Mouse (Mus musculus): ENCODE results near the gene Thap8.
"Not testable (repeated sequence)": the region's sequence is repeated elsewhere in the genome, so short reads cannot be mapped to it uniquely, and the experiment has no call there.

The Thap8 gene

GRCm38 (mm10) chr7:30279951-30280669, at the start of gene Thap8, which contains the start of gene Wdr62:
Thap8 (plus strand) TSS chr7:30280094.
Wdr62 (minus strand) TSS chr7:30280419.
- peak; percentile 79 to 93 for DNase-seq (ENCODE audit: low spot score in 2 of 2)

GRCm38 (mm10) chr7:30231328-30231668, 48.6 kb upstream of the Thap8 start:
- no peak for DNase-seq (ENCODE audit: low spot score in 2 of 2)

GRCm38 (mm10) chr7:30231669-30232454, 48.0 kb upstream of the Thap8 start, which contains the start of the genes Polr2i and Tbcb:
Polr2i (plus strand) TSS chr7:30231948.
Tbcb (minus strand) TSS chr7:30232272.
- DNase-seq (ENCODE audit: low spot score in 2 of 2) = peak; percentile 97 to 98

- DNase-seq (ENCODE audit: low spot score in 2 of 2) = peak; percentile 23 to 65
These were observed 47.2 kb upstream of the Thap8 start for GRCm38 (mm10) chr7:30232631-30233148.

GRCm38 (mm10) chr7:30233387-30233786, 46.5 kb upstream of the Thap8 start:
- DNase-seq (ENCODE audit: low spot score in 2 of 2) = peak; percentile 19 to 23

- DNase-seq (ENCODE audit: low spot score in 2 of 2) = no peak
These were observed 45.5 kb upstream of the Thap8 start for GRCm38 (mm10) chr7:30234276-30234858.

- DNase-seq (ENCODE audit: low spot score in 2 of 2) = no peak
These were observed 44.8 kb upstream of the Thap8 start for GRCm38 (mm10) chr7:30235091-30235490.

GRCm38 (mm10) chr7:30235625-30236024, 44.3 kb upstream of the Thap8 start, which contains the start of gene Ovol3:
Ovol3 (minus strand) TSS chr7:30235725.
- DNase-seq (ENCODE audit: low spot score in 2 of 2) = no peak

- not testable (repeated sequence) for DNase-seq (ENCODE audit: low spot score in 2 of 2)
These were observed 42.5 kb upstream of the Thap8 start for GRCm38 (mm10) chr7:30237374-30237773.

- no peak for DNase-seq (ENCODE audit: low spot score in 2 of 2)
These were observed 27.6 kb upstream of the Thap8 start for GRCm38 (mm10) chr7:30251956-30252954.

- DNase-seq (ENCODE audit: low spot score in 2 of 2) = no peak
These were observed 14.9 kb upstream of the Thap8 start for GRCm38 (mm10) chr7:30265041-30265440.

- no peak for DNase-seq (ENCODE audit: low spot score in 2 of 2)
These were observed 14.4 kb upstream of the Thap8 start for GRCm38 (mm10) chr7:30265531-30265930.

GRCm38 (mm10) chr7:30265935-30266334, 14.0 kb upstream of the Thap8 start:
- DNase-seq (ENCODE audit: low spot score in 2 of 2) = no peak

GRCm38 (mm10) chr7:30266780-30267179, 13.1 kb upstream of the Thap8 start:
- DNase-seq (ENCODE audit: low spot score in 2 of 2) = no peak

GRCm38 (mm10) chr7:30269641-30270040, 10.3 kb upstream of the Thap8 start:
- DNase-seq (ENCODE audit: low spot score in 2 of 2) = no peak

- no peak for DNase-seq (ENCODE audit: low spot score in 2 of 2)
These were observed 5.5 kb upstream of the Thap8 start for GRCm38 (mm10) chr7:30274383-30274782.

GRCm38 (mm10) chr7:30278911-30279310, 983 bp upstream of the Thap8 start:
- DNase-seq (ENCODE audit: low spot score in 2 of 2) = no peak

- DNase-seq (ENCODE audit: low spot score in 2 of 2) = no peak
These were observed 358 bp upstream of the Thap8 start for GRCm38 (mm10) chr7:30279536-30279935.

GRCm38 (mm10) chr7:30280670-30281138, 810 bp downstream of the Thap8 start:
- DNase-seq (ENCODE audit: low spot score in 2 of 2) = peak; percentile 67 to 81

- DNase-seq (ENCODE audit: low spot score in 2 of 2) = no peak
These were observed 1.6 kb downstream of the Thap8 start for GRCm38 (mm10) chr7:30281522-30281921.

GRCm38 (mm10) chr7:30282740-30283139, 2.8 kb downstream of the Thap8 start:
- no peak for DNase-seq (ENCODE audit: low spot score in 2 of 2)

Measured in cerebellum, postnatal 4 days (tissue).